27 mouse cellular contexts compared by ENCODE assay signal in genomic region chr2:101563776-101564175, GRCm38 (mm10).
A peak's percentile ranks its signal among the peaks of the same experiment; 100 is the strongest.
DNase-seq lines count a peak whose midpoint lies in the region; ATAC-seq lines count a peak whose summit lies in the region.
"Had no signal": no experiment of that assay in that cellular context is flagged by ENCODE, and none has a peak within 500 bp of the region (broad histone marks: within the 10 kb centered on the region; RNA-seq: fewer than 3 reads in every experiment).

No protein-coding gene starts in this region.

- H3K4me1 ChIP-seq in liver, embryonic 11.5 days (replicated peaks; ENCODE audit: control insufficient read depth, insufficient read depth, low read length) = no peaks in the 10 kb centered on the region
- no peaks in the 10 kb centered on the region for H3K4me1 ChIP-seq in liver, embryonic 13.5 days (replicated peaks)
- H3K4me1 ChIP-seq: embryonic facial prominence, embryonic 13.5 days; heart, embryonic 10.5 days; limb, embryonic 15.5 days; midbrain, embryonic 10.5 days had no signal

- no peak overlapping the region for H3K4me2 ChIP-seq in liver, embryonic 11.5 days
- H3K4me2 ChIP-seq in liver, embryonic 13.5 days = no peak overlapping the region
- H3K4me2 ChIP-seq: embryonic facial prominence, embryonic 13.5 days; forebrain, embryonic 12.5 days; hindbrain, embryonic 13.5 days; limb, embryonic 15.5 days had no signal

- 74% methylated on average over 4 of the region's 4 CpGs for WGBS in liver, embryonic 11.5 days
- WGBS in liver, embryonic 13.5 days (ENCODE audit: insufficient replicate concordance) = 57% methylated on average over 4 of the region's 4 CpGs

- DNase-seq in liver, embryonic 11.5 days (ENCODE audit: low spot score) = no peak
- no peak for DNase-seq in liver
- peak; percentile 38 for DNase-seq in adrenal gland, postnatal 14 days
- DNase-seq in liver, embryonic 13.5 days = no peak
- DNase-seq in thymus, postnatal 14 days = peak; percentile 46
- DNase-seq in right cerebral cortex, postnatal 14 days = no peak
- DNase-seq in lung, postnatal 25 days (ENCODE audit: low spot score) = no peak
- DNase-seq: B cell, adult 2 months; cerebellum, adult 11-12 months; embryo, embryonic 11 days; gastrocnemius, adult 2 months; heart, postnatal 14 days; kidney, adult 11 months; kidney, postnatal 4 days had no signal

- no peak overlapping the region for H3K9ac ChIP-seq in liver, embryonic 11.5 days (ENCODE audit: low read depth, low read length)
- no peak overlapping the region for H3K9ac ChIP-seq in liver, embryonic 13.5 days
- H3K9ac ChIP-seq: embryonic facial prominence, embryonic 13.5 days; forebrain, embryonic 12.5 days; hindbrain, embryonic 13.5 days; limb, embryonic 15.5 days had no signal

- H3K27ac ChIP-seq in liver, embryonic 11.5 days (ENCODE audit: low read depth, low read length) = no peak overlapping the region
- no peak overlapping the region for H3K27ac ChIP-seq in liver, embryonic 13.5 days
- H3K27ac ChIP-seq: embryonic facial prominence, embryonic 13.5 days; forebrain, embryonic 12.5 days; gastrocnemius, adult 2 months; heart, embryonic 10.5 days; left cerebral cortex, adult 2 months; limb, embryonic 15.5 days; macrophage; midbrain, embryonic 10.5 days had no signal

- H3K36me3 ChIP-seq in liver, embryonic 11.5 days (ENCODE audit: control insufficient read depth, insufficient read depth, low read length) = no peaks in the 10 kb centered on the region
- no peaks in the 10 kb centered on the region for H3K36me3 ChIP-seq in liver, embryonic 13.5 days
- H3K36me3 ChIP-seq: embryonic facial prominence, embryonic 13.5 days; forebrain, embryonic 12.5 days; heart, embryonic 10.5 days; hindbrain, embryonic 13.5 days; midbrain, embryonic 10.5 days had no signal

- H3K9me3 ChIP-seq in liver, embryonic 11.5 days (ENCODE audit: control insufficient read depth, low read length) = no peaks in the 10 kb centered on the region
- H3K9me3 ChIP-seq in liver, embryonic 13.5 days (replicated peaks) = no peaks in the 10 kb centered on the region
- H3K9me3 ChIP-seq: embryonic facial prominence, embryonic 13.5 days; forebrain, embryonic 12.5 days; G1E; heart, embryonic 10.5 days; hindbrain, embryonic 13.5 days; limb, embryonic 15.5 days; midbrain, embryonic 10.5 days had no signal

- peak; percentile 51 for ATAC-seq in liver, embryonic 11.5 days (replicated peaks; ENCODE audit: low FRiP score)
- peak; percentile 67 for ATAC-seq in liver, embryonic 13.5 days (ENCODE audit: low read depth)
- ATAC-seq: midbrain, embryonic 16.5 days; Patski had no signal

- no peak overlapping the region for H3K4me3 ChIP-seq in liver, embryonic 11.5 days (ENCODE audit: low read depth, low read length)
- no peak overlapping the region for H3K4me3 ChIP-seq in liver, embryonic 13.5 days (replicated peaks)
- H3K4me3 ChIP-seq: embryonic facial prominence, embryonic 13.5 days; erythroblast, embryonic 14.5 days; forebrain, embryonic 12.5 days; gastrocnemius, adult 2 months; heart, embryonic 10.5 days; hindbrain, embryonic 13.5 days; left cerebral cortex, adult 2 months; limb, embryonic 15.5 days; midbrain, embryonic 10.5 days had no signal

- H3K27me3 ChIP-seq in liver, embryonic 11.5 days (replicated peaks; ENCODE audit: control insufficient read depth, insufficient read depth, low read length) = no peaks in the 10 kb centered on the region
- H3K27me3 ChIP-seq in liver, embryonic 13.5 days = no peaks in the 10 kb centered on the region
- H3K27me3 ChIP-seq: CH12.LX; embryonic facial prominence, embryonic 13.5 days; forebrain, embryonic 12.5 days; hindbrain, embryonic 13.5 days; limb, embryonic 15.5 days; Patski had no signal

Comparison
In these comparisons a context has a peak if more than half of its experiments do, and no peak if none do; other contexts are left out.
1. DNase-seq: peak in adrenal gland, postnatal 14 days (single experiment) and thymus, postnatal 14 days (single experiment); none in liver, embryonic 11.5 days (single experiment), liver (single experiment), liver, embryonic 13.5 days (single experiment), right cerebral cortex, postnatal 14 days (single experiment) and lung, postnatal 25 days (single experiment).